Mouse (Mus musculus) neural tube, embryonic 14.5 days (tissue): ENCODE data around the gene Arhgap20. TPM values are rescaled to one million over a fixed set of nuclear protein-coding genes. Genes with fewer than 3 reads are reported as not detected.

Experiments
- ATAC-seq: fragments of 200-750 bp; cut with Nextera tagmentation; 2 replicates; pipeline ENCODE4 v1.8.0; 2017; ENCODE audit warnings: low read depth, mild to moderate bottlenecking, moderate TSS enrichment, moderate library complexity
- H3K27ac ChIP-seq: fragments of 300-500 bp; sonication (generic); 2 replicates; pipeline ENCODE4 v1.5.1; 2014; ENCODE audit warnings: low read depth, mild to moderate bottlenecking, control low read depth, low read length, moderate library complexity, mixed read lengths
- H3K27me3 ChIP-seq: fragments of 300-500 bp; sonication (generic); 2 replicates; pipeline ENCODE4 v1.6.1; 2014; ENCODE audit warnings: low read length; ENCODE audit not compliant: control insufficient read depth, insufficient read depth
- H3K36me3 ChIP-seq: fragments of 300-500 bp; sonication (generic); 2 replicates; pipeline ENCODE4 v1.6.1; 2014; ENCODE audit warnings: low read length, mixed read lengths; ENCODE audit not compliant: control insufficient read depth, insufficient read depth
- H3K4me1 ChIP-seq: fragments of 300-500 bp; sonication (generic); 2 replicates; pipeline ENCODE4 v1.6.1; 2014; ENCODE audit warnings: low read length; ENCODE audit not compliant: control insufficient read depth, insufficient read depth
- H3K4me2 ChIP-seq: fragments of 300-500 bp; sonication (generic); 2 replicates; pipeline ENCODE4 v1.6.1; 2014; ENCODE audit warnings: mild to moderate bottlenecking, low read depth, low read length, control low read depth
- H3K4me3 ChIP-seq: fragments of 300-500 bp; sonication (generic); 2 replicates; pipeline ENCODE4 v1.5.1; 2014; ENCODE audit warnings: low read depth, low read length, control low read depth, mixed read lengths
- H3K9ac ChIP-seq: fragments of 300-500 bp; sonication (generic); replicated peaks from 2 replicates; pipeline ENCODE4 v1.6.1; 2014; ENCODE audit warnings: low read depth, mild to moderate bottlenecking, control low read depth, low read length, mixed read lengths
- H3K9me3 ChIP-seq: fragments of 300-500 bp; sonication (generic); 2 replicates; pipeline ENCODE4 v1.6.1; 2016; ENCODE audit warnings: low read length; ENCODE audit not compliant: control insufficient read depth
- WGBS: fragments of 180-500 bp; shearing (Covaris S2); extraction: QIAGEN DNeasy Blood & Tissue Kit; methylation state at CpG from one replicate; pipeline ENCODE4 v1.1.7; 2014; 5-methylcytosine and 5-hydroxymethylcytosine counted together
- polyA plus RNA-seq: library from polyadenylated mRNA; unstranded; fragments of >200 nt; fragmentation: Nextera tagmentation; extraction: Ambion mirVana; gene quantifications from 2 replicates; pipeline ENCODE4 v1.2.1, GENCODE M21; 2014

Gene Arhgap20
- polyA plus RNA-seq, 1 experiment from 2014 or later, result 49.6 TPM

DNA sequence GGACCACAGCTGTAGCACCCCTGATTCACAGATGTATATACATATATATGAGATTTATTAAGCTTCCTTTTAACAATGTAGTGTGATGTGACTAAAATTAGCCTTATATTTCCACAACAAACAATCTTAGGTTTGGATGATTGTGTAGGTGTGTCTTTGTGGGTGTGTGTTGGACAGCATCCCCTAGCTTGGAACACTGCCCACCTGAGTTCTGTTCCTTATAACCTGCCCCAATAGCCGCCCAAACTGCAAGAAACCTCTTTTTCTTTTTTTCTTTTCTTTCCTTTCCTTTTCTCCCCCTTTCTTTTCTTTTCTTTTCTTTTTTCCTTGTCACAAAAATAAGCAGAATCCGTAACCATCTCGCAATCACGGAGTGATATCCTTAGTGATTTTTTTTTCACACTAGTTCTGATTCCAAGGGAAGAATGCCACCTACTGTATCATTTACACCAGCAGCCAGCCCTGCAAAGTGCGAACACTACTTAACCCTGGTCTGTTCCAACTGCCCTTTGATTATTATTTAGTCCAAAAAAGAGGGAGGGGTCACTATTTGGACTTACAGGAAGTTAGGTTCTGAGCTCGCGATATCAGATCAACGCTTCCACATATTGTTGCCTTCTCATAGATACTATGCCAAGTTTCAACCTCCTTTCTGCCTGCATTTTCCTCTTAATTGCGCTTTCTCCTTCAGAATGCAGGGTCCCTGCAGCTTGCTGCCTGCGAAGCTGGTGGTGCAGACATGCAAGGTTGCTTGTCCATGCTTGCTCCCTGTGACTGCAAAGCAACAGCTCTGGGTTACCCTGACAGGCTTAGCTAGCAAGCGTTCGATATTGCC, 879 bp upstream of the Arhgap20 start:
- ATAC-seq, result peak; percentile 42
- Histone ChIP-seq H3K27me3 (no peaks in the 10 kb centered on the region), H3K36me3 (no peaks in the 10 kb centered on the region), H3K4me3 (peak overlapping the region; percentile 74), H3K4me2 (peak overlapping the region; percentile 78), H3K9ac (peak overlapping the region; percentile 87), H3K27ac (peak overlapping the region; percentile 81), H3K4me1 (peaks cover 4% of the 10 kb centered on the region; the same call in 1 of the 2 replicates), H3K9me3 (no peaks in the 10 kb centered on the region)
- 5% methylated on average over 12 of the region's 12 CpGs for WGBS

DNA sequence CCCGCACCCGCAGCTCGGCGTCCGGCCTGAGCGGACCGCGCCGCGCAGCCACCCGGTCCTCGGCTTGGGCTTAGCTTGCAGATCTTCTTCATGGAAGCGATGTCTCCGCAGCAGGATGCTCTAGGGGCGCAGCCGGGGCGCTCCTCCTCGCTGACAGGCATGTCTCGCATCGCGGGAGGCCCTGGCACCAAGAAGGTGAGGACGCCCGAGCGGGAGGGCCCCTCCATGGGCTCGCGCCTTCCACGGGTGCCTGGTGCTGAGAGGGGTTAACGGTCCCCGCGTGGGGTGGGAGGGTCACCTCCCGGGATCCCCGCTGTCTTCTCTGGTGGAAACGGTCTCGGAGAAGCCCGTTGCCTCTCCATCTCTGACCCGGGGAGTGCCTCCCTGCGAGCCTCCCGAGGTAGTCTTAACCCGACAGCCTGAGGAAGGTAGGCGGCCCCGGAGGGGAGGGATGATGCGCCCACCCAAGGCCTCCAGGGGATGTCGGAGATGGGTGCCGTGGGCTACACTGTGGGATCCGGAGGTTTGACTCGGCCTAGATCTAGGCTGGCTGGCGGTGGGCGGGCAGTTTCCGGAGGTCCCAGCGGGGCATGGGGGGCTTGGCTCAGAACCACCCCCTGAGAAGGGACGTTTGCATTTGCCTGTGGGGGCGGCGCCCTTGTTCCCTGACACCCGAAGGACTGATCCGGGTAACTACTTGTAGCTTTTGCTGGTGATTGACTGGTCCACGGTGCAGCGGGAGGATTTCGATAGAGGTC, 459 bp downstream of the Arhgap20 start:
- WGBS, result 0% methylated on average over 39 of the region's 58 CpGs
- Histone ChIP-seq H3K4me3 (peak overlapping the region; percentile 74), H3K36me3 (no peaks in the 10 kb centered on the region), H3K9me3 (no peaks in the 10 kb centered on the region), H3K27ac (peak overlapping the region; percentile 87), H3K9ac (peak overlapping the region; percentile 87), H3K4me1 (peaks cover 4% of the 10 kb centered on the region; the same call in 1 of the 2 replicates), H3K4me2 (peak overlapping the region; percentile 78), H3K27me3 (no peaks in the 10 kb centered on the region)
- ATAC-seq, result peak; percentile 35

DNA sequence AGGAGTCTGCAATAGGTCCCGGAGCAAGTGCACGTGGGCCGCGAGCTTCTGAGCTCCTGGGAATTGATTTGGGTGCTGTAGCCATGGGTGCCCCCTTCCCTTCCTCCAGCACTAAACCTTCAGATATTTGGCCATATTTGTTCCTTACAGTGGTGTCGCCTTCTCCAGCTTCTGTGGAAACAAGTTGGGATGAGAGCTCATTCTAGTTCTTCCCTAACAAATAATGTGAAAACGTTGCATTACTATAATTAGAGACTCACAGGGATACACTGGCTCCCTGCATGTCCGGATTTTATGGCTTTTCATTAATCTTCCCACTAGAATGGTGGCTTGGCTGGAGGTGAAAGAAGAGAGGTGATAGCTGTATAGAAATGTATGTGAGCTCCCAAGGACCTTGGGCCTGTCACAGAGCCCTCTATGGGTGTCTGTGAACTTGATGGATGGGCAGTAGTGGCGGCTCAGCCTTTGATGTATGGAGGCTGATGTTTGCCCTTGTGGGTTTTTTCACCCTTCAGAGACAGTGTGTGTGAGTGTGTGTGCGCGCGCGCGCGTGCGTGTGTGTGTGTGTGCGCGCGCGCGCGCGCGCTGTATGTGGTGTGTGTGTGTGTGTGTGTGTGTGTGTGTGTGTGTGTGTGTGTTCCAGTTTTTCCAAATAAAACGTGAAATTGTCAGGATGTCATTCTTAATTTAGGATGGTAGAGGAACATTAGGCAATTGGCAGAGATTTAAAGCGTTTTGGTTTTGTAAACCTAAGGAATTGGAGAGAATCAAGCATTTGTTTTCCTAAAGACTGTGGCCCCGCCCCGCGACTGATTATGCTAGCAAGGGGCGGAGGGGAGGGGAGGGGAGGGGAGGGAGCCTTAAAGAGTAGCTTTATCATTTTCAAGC, 1.3 kb downstream of the Arhgap20 start:
- Histone ChIP-seq H3K4me2 (peak overlapping the region; percentile 78), H3K36me3 (no peaks in the 10 kb centered on the region), H3K4me1 (peaks cover 4% of the 10 kb centered on the region; the same call in 1 of the 2 replicates), H3K27ac (peak overlapping the region; percentile 87), H3K9ac (peak overlapping the region; percentile 87), H3K9me3 (no peaks in the 10 kb centered on the region), H3K27me3 (no peaks in the 10 kb centered on the region), H3K4me3 (peak overlapping the region; percentile 74)
- ATAC-seq, result peak; percentile 22
- 0% methylated on average over 29 of the region's 29 CpGs for WGBS

DNA sequence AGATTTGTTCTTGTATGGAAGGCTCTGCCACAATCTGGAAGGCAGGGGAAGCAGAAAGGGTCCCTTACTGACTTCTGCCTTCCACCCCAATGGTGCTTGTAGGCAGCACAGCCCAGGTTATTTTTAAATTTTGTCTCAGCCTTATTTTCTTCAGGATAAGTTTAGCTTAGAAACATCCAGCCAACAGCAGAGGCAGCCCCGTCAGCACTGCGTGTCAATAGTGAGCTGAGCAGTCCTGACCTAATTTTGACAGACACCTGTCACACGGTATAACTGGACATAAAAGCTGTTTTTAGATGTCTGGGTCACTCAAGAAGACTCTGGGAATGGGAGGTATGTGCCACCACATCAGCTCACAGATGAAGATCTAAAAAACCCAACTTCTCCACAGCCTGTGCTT, 9.1 kb downstream of the Arhgap20 start:
- H3K27me3 ChIP-seq, result no peaks in the 10 kb centered on the region
- no peak overlapping the region for H3K4me2 ChIP-seq
- ATAC-seq, result no peak
- H3K9me3 ChIP-seq, result no peaks in the 10 kb centered on the region
- no peak overlapping the region for H3K27ac ChIP-seq
- H3K36me3 ChIP-seq, result no peaks in the 10 kb centered on the region
- H3K4me1 ChIP-seq, result peaks cover 6% of the 10 kb centered on the region; the same call in 1 of the 2 replicates
- WGBS, result 89% methylated on average over 3 of the region's 3 CpGs
- H3K4me3 ChIP-seq, result no peak overlapping the region
- H3K9ac ChIP-seq, result no peak overlapping the region

DNA sequence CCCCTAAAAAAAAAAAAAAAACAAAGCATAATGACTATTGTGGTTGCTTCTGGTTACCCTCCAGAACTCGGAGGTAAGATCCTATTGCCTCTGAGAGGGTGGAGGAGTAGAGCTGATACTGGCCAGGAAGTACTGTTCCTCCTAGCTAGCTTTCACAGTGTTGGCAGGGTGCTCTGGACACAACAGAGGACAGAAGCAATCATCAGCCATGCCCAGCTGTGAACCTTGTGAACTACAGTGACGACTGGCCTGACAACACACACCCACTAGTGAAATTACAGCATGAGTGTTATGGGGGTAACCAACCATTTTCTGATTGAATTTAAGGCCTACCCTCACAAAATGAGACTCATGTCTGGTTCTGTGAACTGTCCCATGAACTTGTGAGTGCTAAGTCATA, 11.3 kb downstream of the Arhgap20 start:
- Histone ChIP-seq H3K4me1 (peaks cover 6% of the 10 kb centered on the region; the same call in 1 of the 2 replicates), H3K27me3 (no peaks in the 10 kb centered on the region)
- 67% methylated on average over 2 of the region's 2 CpGs for WGBS

DNA sequence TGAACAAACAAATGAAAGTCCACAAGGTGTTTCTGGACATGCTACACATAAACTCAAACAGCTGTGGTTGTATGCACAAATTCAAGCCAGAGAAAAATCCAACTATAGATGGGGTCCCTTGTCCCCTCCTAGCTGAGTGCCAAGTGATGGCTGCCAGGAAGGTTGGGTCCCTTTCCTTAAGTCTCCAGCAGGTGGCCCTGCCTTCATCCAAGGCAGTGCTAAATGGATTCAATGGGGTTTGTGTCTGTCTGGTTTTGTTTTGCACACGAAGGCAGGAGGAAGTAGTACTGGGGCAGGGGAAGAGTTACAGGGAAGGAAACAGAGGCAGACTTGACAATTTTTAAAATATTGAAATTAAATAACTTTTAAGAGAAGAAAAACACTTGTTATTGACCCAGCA, 12.0 kb downstream of the Arhgap20 start:
- ATAC-seq, result no peak
- 0% methylated on average over 1 of the region's 1 CpGs for WGBS
- no peak overlapping the region for H3K9ac ChIP-seq
- no peaks in the 10 kb centered on the region for H3K9me3 ChIP-seq
- no peak overlapping the region for H3K4me3 ChIP-seq
- H3K4me1 ChIP-seq, result peaks cover 6% of the 10 kb centered on the region; the same call in 1 of the 2 replicates
- H3K27me3 ChIP-seq, result no peaks in the 10 kb centered on the region
- no peak overlapping the region for H3K27ac ChIP-seq
- no peak overlapping the region for H3K4me2 ChIP-seq
- H3K36me3 ChIP-seq, result no peaks in the 10 kb centered on the region

More for the DNA sequence above, 11.3 kb downstream of the Arhgap20 start:
- Histone ChIP-seq H3K9ac (no peak overlapping the region), H3K27ac (no peak overlapping the region), H3K4me2 (no peak overlapping the region), H3K36me3 (no peaks in the 10 kb centered on the region), H3K4me3 (no peak overlapping the region), H3K9me3 (no peaks in the 10 kb centered on the region)
- ATAC-seq, result no peak

DNA sequence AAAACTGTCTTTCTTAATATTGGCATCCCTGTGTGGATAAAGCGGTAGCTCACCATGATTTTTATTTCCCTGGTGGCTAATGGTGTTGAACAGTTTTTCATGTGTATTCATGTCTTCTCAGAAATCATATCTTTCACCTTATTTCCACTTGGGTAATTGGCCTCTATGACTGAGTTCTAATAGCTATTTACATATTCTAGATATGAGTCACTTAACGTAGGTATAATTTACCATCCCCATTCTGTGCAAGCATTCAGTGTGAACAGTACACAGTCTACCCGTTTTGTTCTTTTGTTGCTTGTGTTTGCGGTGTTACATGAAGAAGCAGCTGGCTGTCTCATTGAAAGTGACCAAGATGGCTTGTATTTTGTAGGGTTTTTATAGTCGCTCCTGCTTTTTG, 14.1 kb downstream of the Arhgap20 start:
- H3K4me2 ChIP-seq, result no peak overlapping the region
- H3K27me3 ChIP-seq, result no peaks in the 10 kb centered on the region
- no peak for ATAC-seq
- no peaks in the 10 kb centered on the region for H3K36me3 ChIP-seq
- H3K9ac ChIP-seq, result no peak overlapping the region
- no peaks in the 10 kb centered on the region for H3K9me3 ChIP-seq
- 76% methylated on average over 5 of the region's 5 CpGs for WGBS
- no peak overlapping the region for H3K27ac ChIP-seq
- no peak overlapping the region for H3K4me3 ChIP-seq
- H3K4me1 ChIP-seq, result peaks cover 8% of the 10 kb centered on the region; the same call in 1 of the 2 replicates

DNA sequence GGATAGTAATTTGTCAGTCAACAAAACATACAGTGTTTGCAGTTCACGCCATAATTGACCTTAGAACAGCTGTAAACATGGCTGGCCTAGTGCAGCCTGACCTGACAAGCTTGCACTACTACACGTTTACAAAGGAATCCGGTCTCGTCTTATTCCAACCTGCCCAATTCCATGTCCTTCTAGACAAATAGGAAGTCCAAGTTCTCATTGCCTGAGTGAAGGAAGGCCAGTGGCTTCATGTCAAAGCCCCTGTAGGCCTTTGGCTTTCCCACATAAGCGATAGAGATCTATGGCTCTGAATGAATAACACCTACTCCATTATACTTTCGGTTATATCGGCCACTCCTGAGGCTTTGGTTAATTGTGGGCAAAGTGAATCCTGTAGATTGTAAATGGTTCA, 16.0 kb downstream of the Arhgap20 start:
- WGBS, result 91% methylated on average over 7 of the region's 7 CpGs

More for the DNA sequence above, 16.0 kb downstream of the Arhgap20 start:
- H3K27ac ChIP-seq, result no peak overlapping the region
- H3K9me3 ChIP-seq, result no peaks in the 10 kb centered on the region
- H3K4me1 ChIP-seq, result 0 out of 2 replicates have a peak, but pooled peaks cover 4% of the 10 kb centered on the region
- H3K4me3 ChIP-seq, result no peak overlapping the region
- no peak overlapping the region for H3K9ac ChIP-seq
- H3K4me2 ChIP-seq, result no peak overlapping the region
- no peaks in the 10 kb centered on the region for H3K27me3 ChIP-seq
- H3K36me3 ChIP-seq, result no peaks in the 10 kb centered on the region
- no peak for ATAC-seq
